Mouse (Mus musculus): ENCODE data around the gene Tas2r119.

The Tas2r119 gene

DNA sequence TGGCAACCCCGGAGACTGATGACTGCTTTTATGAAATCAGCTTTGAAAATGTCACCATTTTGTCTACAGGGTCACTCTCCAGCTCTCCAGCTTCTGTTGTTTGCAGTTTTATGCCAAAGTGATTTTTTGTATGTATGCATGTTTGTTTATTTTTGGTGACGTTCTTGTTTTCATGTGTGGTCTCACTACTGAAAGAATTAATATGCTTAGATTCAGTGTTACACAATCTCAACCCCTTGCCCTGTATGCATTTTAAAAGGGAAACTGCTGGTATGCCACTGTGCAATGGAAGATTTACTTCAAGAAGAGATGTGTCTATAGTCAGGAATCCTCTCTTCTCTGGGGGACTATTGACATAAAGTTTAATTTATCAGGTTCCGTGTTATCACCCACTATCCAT, 48.3 kb downstream of the Tas2r119 start:
- DNase-seq (ENCODE audit: low spot score): no peak

- DNase-seq (ENCODE audit: low spot score): no peak
These were observed 49.3 kb downstream of the Tas2r119 start for GRCm38 (mm10) chr15:32226381-32226780.

DNA sequence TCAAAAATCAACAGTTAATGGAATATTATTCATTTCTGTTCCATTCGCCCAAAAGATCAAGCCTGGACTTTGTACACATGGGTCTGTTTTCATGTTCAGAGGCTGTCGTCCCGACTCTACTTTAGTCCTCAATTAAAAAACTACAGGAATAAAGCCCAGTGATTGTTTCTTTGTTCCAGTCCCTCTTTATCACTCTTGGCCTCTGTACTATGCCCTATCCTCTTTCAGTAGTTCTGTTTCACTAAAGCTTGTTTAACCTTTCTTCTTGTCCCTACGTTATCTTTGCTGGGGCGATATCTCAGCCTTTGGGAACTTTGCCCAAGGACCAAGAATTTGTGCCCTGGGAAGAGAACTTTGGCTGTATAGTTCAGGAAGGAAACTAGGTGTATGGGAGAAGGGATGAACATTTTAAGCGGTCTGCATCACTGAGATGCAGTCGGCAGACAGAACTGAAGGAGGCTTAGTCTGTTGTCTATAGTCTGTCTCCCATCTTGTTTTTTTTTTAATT, 49.9 kb downstream of the Tas2r119 start:
- no peak for DNase-seq (ENCODE audit: low spot score)

All from embryo, embryonic 10 days (tissue).